Mouse (Mus musculus): ENCODE results near the gene Olfr1218. TPM values are rescaled to one million over a fixed set of nuclear protein-coding genes. Genes with fewer than 3 reads are reported as not detected.

The Olfr1218 gene
- polyA plus RNA-seq (2012; rRNA removed), result not detected in 2 replicates

DNA sequence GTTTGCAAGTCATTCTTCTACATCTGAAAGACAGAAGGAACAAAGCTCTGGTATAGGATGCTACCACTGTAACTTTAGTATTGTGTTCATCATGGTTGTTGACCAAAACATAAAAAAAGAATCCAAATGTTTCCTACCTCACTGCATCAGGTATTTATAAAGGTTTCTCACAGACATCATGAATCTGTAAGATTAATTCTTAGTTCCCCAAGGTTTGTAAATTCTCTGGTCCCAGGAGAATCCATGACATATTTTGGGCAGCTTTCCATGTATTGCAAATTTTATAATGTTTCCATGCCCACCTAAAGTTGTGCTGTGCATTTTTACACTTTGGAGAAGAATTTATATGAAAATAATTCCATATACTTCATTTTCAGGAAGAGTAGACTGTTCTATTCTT lies at the start of gene Olfr1218:
Olfr1218 (minus strand) TSS at position 101 of the 400 bp plus-strand sequence.

DNA sequence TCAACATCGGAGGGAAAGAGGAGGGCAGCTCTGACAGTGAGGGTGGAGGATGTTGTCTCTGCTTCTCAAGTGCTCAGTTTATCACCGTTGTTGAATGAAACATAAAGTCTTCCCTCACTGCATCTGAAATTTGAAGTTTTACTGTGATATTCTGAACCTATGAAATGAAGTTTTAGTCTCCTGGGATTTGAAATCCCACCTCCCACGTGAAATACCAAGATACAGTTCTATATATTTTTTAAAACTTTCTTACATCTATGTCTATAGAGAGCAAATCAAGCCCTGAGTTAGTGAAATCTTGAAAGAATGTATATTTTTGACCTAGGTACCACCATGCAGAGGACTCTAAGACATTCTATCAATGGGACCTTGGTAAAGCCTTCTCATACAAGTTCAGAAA lies 45.7 kb upstream of the Olfr1218 start, which contains the start of gene Olfr1220:
Olfr1220 (minus strand) TSS at position 101 of the 400 bp plus-strand sequence.

DNA sequence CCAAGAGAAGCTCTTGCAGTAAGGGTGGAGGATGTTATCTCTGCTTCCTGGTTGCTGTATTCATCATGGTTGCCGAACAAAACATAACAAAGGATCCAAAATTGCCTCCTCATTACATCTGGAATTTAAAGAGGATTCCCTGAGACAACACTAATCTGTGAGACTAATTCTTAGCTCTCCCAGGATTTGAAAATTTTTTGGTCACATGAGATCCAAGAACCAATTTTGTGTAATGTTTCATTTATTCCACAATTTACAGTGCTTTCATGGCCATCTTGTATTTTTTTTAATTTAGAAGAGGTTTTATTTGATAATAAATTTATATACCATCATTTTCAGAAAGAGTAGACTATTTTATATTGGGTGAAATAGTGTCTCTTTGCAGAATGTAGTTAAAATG lies 22.4 kb upstream of the Olfr1218 start, which contains the start of gene Olfr1219:
Olfr1219 (minus strand) TSS at position 101 of the 400 bp plus-strand sequence.

DNA sequence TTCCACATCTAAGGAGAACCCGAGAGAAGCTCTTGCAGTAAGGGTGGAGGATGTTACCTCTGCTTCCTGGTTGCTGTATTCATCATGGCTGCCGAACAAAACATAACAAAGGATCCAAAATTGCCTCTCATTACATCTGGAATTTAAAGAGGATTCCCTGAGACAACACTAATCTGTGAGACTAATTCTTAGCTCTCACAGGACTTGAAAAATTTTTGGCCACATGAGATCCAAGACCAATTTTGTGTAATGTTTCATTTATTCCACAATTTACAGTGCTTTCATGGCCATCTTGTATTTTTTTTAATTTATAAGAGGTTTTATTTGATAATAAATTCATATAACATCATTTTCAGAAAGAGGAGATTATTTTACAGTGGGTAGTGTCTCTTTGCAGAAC lies 29.0 kb downstream of the Olfr1218 start, which contains the start of gene Olfr1217:
Olfr1217 (minus strand) TSS at position 101 of the 400 bp plus-strand sequence.

DNA sequence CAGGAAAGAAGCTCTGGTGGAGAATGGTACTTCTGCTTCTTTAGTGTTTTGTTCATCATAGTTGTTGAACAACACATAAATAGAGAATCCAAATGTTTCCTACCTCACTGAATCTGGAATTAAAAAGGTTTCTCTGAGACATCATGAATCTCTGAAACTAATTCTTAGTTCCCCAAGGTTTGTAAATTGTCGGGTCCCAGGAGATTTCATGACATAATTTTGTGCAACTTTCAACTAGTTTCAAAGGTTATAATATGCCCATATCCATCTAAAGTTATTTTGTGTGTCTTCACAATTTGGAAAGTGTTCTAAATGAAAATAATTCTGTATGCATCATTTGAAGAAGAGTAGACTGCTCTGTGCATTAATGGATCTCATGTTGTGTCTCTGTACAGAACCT lies 42.7 kb downstream of the Olfr1218 start, which contains the start of gene Olfr1216:
Olfr1216 (minus strand) TSS at position 101 of the 400 bp plus-strand sequence.

DNA sequence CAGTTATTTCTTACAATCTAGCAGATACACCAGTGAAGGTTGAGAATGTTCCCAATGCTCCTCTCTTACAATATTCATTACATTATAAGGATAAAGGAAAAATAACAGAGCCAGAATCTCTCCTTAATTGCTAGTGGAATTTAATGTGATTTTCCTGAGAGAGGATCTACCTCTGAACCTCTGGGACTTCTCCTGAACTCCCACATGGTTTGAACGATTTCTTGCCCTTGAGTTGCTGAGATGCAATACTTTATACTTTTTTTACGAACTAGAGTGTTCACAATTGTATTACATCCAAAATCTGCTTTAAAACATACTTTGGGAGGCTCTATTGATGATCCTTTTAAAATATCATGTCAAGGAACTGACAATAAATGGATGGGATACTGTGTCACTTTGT lies 54.1 kb downstream of the Olfr1218 start, which contains the start of gene Olfr1215:
Olfr1215 (minus strand) TSS at position 101 of the 400 bp plus-strand sequence.

Other genes starting within 250 kb of the Olfr1218 start
- gene Olfr1202, start 246.7 kb downstream of the Olfr1218 start, polyA plus RNA-seq (2012; rRNA removed), result not detected in 2 replicates
- not detected in 2 replicates for gene Olfr1205, start 231.4 kb downstream of the Olfr1218 start, polyA plus RNA-seq (2012; rRNA removed)
- gene Olfr1204, start 211.9 kb downstream of the Olfr1218 start, polyA plus RNA-seq (2012; rRNA removed), result not detected in 2 replicates
- not detected in 2 replicates for gene Olfr1206, start 198.0 kb downstream of the Olfr1218 start, polyA plus RNA-seq (2012; rRNA removed)
- gene Olfr1208, start 158.9 kb downstream of the Olfr1218 start, polyA plus RNA-seq (2012; rRNA removed), result not detected in 2 replicates
- not detected in 2 replicates for gene Olfr1209, start 146.0 kb downstream of the Olfr1218 start, polyA plus RNA-seq (2012; rRNA removed)
- not detected in 2 replicates for gene Olfr1211, start 123.1 kb downstream of the Olfr1218 start, polyA plus RNA-seq (2012; rRNA removed)
- gene Olfr1212, start 107.2 kb downstream of the Olfr1218 start, polyA plus RNA-seq (2012; rRNA removed), result not detected in 2 replicates
- gene Gm13762, start 80.9 kb downstream of the Olfr1218 start, polyA plus RNA-seq (2012; rRNA removed), result not detected in 2 replicates
- gene Olfr1214, start 68.5 kb downstream of the Olfr1218 start, polyA plus RNA-seq (2012; rRNA removed), result not detected in 2 replicates
- gene Olfr1215, start 54.2 kb downstream of the Olfr1218 start, polyA plus RNA-seq (2012; rRNA removed), result not detected in 2 replicates
- gene Olfr1216, start 42.8 kb downstream of the Olfr1218 start, polyA plus RNA-seq (2012; rRNA removed), result not detected in 2 replicates
- not detected in 2 replicates for gene Olfr1217, start 29.1 kb downstream of the Olfr1218 start, polyA plus RNA-seq (2012; rRNA removed)
- not detected in 2 replicates for gene Olfr1219, start 22.3 kb upstream of the Olfr1218 start, polyA plus RNA-seq (2012; rRNA removed)
- not detected in 2 replicates for gene Olfr1220, start 45.6 kb upstream of the Olfr1218 start, polyA plus RNA-seq (2012; rRNA removed)
- gene Olfr1221, start 56.1 kb upstream of the Olfr1218 start, polyA plus RNA-seq (2012; rRNA removed), result not detected in 2 replicates
- not detected in 2 replicates for gene Olfr1222, start 71.9 kb upstream of the Olfr1218 start, polyA plus RNA-seq (2012; rRNA removed)
- not detected in 2 replicates for gene Olfr1223, start 90.4 kb upstream of the Olfr1218 start, polyA plus RNA-seq (2012; rRNA removed)
- not detected in 2 replicates for gene Olfr1224-ps1, start 102.9 kb upstream of the Olfr1218 start, polyA plus RNA-seq (2012; rRNA removed)
- not detected in 2 replicates for gene Olfr1225, start 113.5 kb upstream of the Olfr1218 start, polyA plus RNA-seq (2012; rRNA removed)
- not detected in 2 replicates for gene Olfr1226, start 138.9 kb upstream of the Olfr1218 start, polyA plus RNA-seq (2012; rRNA removed)
- gene Olfr1228, start 192.9 kb upstream of the Olfr1218 start, polyA plus RNA-seq (2012; rRNA removed), result not detected in 2 replicates
- gene Olfr1229, start 226.8 kb upstream of the Olfr1218 start, polyA plus RNA-seq (2012; rRNA removed), result not detected in 2 replicates
- gene Olfr1230, start 236.1 kb upstream of the Olfr1218 start, polyA plus RNA-seq (2012; rRNA removed), result not detected in 2 replicates
- not detected in 2 replicates for gene Olfr1231, start 245.9 kb upstream of the Olfr1218 start, polyA plus RNA-seq (2012; rRNA removed)

Data from liver, embryonic 18 days (tissue).